ENCODE assay signal across 7 mouse cellular contexts in genomic region chr14:87809664-87810063, GRCm38 (mm10).
DNase-seq lines count a peak whose midpoint lies in the region; TF ChIP-seq lines count a peak whose summit lies in the region.
"Not testable (repeated sequence)": the region's sequence is repeated elsewhere in the genome, so short reads cannot be mapped to it uniquely, and the experiment has no call there.

No protein-coding gene starts in this region.

- not testable (repeated sequence) for H3K36me3 ChIP-seq in kidney, adult 2 months (ENCODE audit: control insufficient read depth, insufficient read depth, low read length)

- H3K4me3 ChIP-seq in kidney, adult 2 months (ENCODE audit: insufficient read depth, low read depth, low read length): not testable (repeated sequence)

- 91% methylated on average over 15 of the region's 15 CpGs for WGBS in kidney, adult 2 months

- intact Hi-C loops in heart, postnatal 10 days (cut with DNase I): not testable (repeated sequence)

- not testable (repeated sequence) for H3K4me1 ChIP-seq in kidney, adult 2 months (ENCODE audit: control insufficient read depth, insufficient read depth, low read length)

- DNase-seq in cerebellum, adult 9-10 months: peak; percentile 4
- DNase-seq in heart, adult 18-20 months: peak; percentile 3 to 38
- peak; percentile 2 to 8 for DNase-seq in heart, postnatal 10 days
- peak; percentile 4 for DNase-seq in kidney, adult 2 months
- DNase-seq in layer of hippocampus, adult 9-11 months: peak; percentile 4
- DNase-seq in spleen, postnatal 10 days (ENCODE audit: low spot score in 2 of 2): peak; percentile 4 to 14
- DNase-seq in urinary bladder, postnatal 25 days (ENCODE audit: low spot score): peak; percentile 10

- not testable (repeated sequence) for TF ChIP-seq CTCF in kidney, adult 2 months (conservative IDR thresholded peaks at IDR 0.05; ENCODE audit: insufficient read depth, insufficient read length, low read depth, low read length)

- TF ChIP-seq POLR2A in kidney, adult 2 months (IDR thresholded peaks at IDR 0.05; ENCODE audit: low read depth, low read length): not testable (repeated sequence)

- H3K27ac ChIP-seq in kidney, adult 2 months (ENCODE audit: insufficient read depth, low read depth, low read length): not testable (repeated sequence)

- H3K27me3 ChIP-seq in kidney, adult 2 months (replicated peaks; ENCODE audit: control insufficient read depth, insufficient read depth, low read length): not testable (repeated sequence)
